ENCODE assay signal across 8 mouse cellular contexts in the genomic region with DNA sequence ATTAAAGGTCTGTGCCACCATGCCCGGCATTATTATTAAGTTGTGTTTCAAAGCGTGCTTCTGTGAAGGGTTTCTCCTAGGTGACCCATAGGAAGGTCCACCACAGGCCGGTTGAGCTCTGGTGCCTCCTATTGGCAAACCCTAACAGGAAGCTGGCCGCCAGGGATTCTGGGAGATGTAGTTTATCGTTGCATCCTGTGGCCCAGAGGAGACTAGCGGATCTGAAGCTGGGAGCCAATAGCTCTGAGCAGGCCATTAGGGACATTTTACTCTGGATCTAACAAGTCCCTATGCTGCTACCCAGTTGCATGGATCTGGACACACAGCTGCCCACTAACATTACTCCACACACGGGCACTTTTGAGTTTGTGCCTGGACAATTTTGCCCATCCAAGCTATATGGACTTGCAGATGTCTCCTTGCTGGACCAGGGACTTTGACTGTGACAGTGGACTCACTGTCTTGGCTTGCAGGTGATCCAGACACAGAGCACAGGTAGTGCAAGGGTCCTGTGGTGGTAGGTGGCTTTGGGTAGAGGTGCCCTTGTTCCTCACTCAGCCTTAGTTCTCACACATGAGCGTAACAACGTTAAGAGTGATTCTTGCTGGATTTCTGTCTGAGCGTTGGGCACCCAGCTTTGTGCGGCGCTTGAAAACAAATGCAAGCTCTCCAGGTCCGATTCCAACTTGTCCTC. TPM values are rescaled to one million over a fixed set of nuclear protein-coding genes. Genes with fewer than 3 reads are reported as not detected.
DNase-seq lines count a peak whose midpoint lies in the region; ATAC-seq and TF ChIP-seq lines count a peak whose summit lies in the region.

No protein-coding gene starts in this region.

- no peaks in the 10 kb centered on the region for H3K27me3 ChIP-seq in embryonic facial prominence, embryonic 10.5 days (replicated peaks; ENCODE audit: low read depth, poor library complexity, severe bottlenecking)
- no peaks in the 10 kb centered on the region for H3K27me3 ChIP-seq in intestine, postnatal 0 days (replicated peaks; ENCODE audit: control insufficient read depth, insufficient read depth, low read length)

- peak; percentile 79 for DNase-seq in urinary bladder, postnatal 14 days (ENCODE audit: low spot score)
- DNase-seq in urinary bladder, adult 2 months (ENCODE audit: low spot score) = no peak
- DNase-seq in embryonic facial prominence, embryonic 10.5 days (ENCODE audit: low spot score) = peak; percentile 85
- peak; percentile 74 to 85 for DNase-seq in left cerebral cortex, postnatal 25 days (ENCODE audit: low spot score in 2 of 2)
- DNase-seq in right cerebral cortex, postnatal 4 days = peak; percentile 45

- H3K9me3 ChIP-seq in embryonic facial prominence, embryonic 10.5 days = peaks cover 2% of the 10 kb centered on the region; the same call in 1 of the 2 replicates
- no peaks in the 10 kb centered on the region for H3K9me3 ChIP-seq in intestine, postnatal 0 days (ENCODE audit: control insufficient read depth)

- peaks cover 29% of the 10 kb centered on the region for H3K4me1 ChIP-seq in embryonic facial prominence, embryonic 10.5 days
- 0 out of 2 replicates have a peak, but pooled peaks cover 3% of the 10 kb centered on the region for H3K4me1 ChIP-seq in intestine, postnatal 0 days (replicated peaks; ENCODE audit: control insufficient read depth, insufficient read depth, low read length)

- H3K36me3 ChIP-seq in embryonic facial prominence, embryonic 10.5 days (replicated peaks) = no peaks in the 10 kb centered on the region
- H3K36me3 ChIP-seq in intestine, postnatal 0 days (ENCODE audit: control insufficient read depth, insufficient read depth) = no peaks in the 10 kb centered on the region

- 18% methylated on average over 13 of the region's 13 CpGs for WGBS in embryonic facial prominence, embryonic 10.5 days
- WGBS in intestine, postnatal 0 days = 23% methylated on average over 13 of the region's 13 CpGs

- H3K4me3 ChIP-seq in embryonic facial prominence, embryonic 10.5 days = peak overlapping the region; percentile 43
- peak overlapping the region; percentile 14; the same call in 1 of the 2 replicates for H3K4me3 ChIP-seq in intestine, postnatal 0 days (ENCODE audit: low read depth, low read length)

- H3K27ac ChIP-seq in embryonic facial prominence, embryonic 10.5 days (replicated peaks) = peak overlapping the region; percentile 58
- H3K27ac ChIP-seq in intestine, postnatal 0 days (ENCODE audit: low read depth, low read length) = 0 out of 2 replicates have a peak overlapping the region, but pooled peaks have one; percentile 9

- peak; percentile 64 for ATAC-seq in granulocyte monocyte progenitor cell, adult 5-6 weeks (replicated peaks; ENCODE audit: poor library complexity, severe bottlenecking)
- ATAC-seq in intestine, postnatal 0 days = peak; percentile 44; the same call in 1 of the 2 replicates
- ATAC-seq in megakaryocyte-erythroid progenitor cell, adult 5-6 weeks (replicated peaks; ENCODE audit: low FRiP score, low TSS enrichment, poor library complexity, severe bottlenecking) = peak; percentile 36; the same call in 1 of the 2 replicates

- H3K9ac ChIP-seq in intestine, postnatal 0 days (ENCODE audit: low read depth, low read length) = no peak overlapping the region

- H3K4me2 ChIP-seq in intestine, postnatal 0 days (replicated peaks; ENCODE audit: low read depth) = peak overlapping the region; percentile 65

- peak; percentile 79 for TF ChIP-seq CTCF in intestine, postnatal 0 days (IDR thresholded peaks at IDR 0.05; ENCODE audit: low read depth)

- intact Hi-C loops in left cerebral cortex, postnatal 25 days (cut with DNase I) = loop anchor here (1.0 to 2.0 kb wide), 2 partner anchors 101 to 131 kb away; no protein-coding TSS in a partner anchor

RNA-seq across cellular contexts. Expression of a gene that starts 24.4 kb away (rescaled TPM):
- 63.4 and 69.0 TPM in 2 replicates for polyA plus RNA-seq in urinary bladder, adult 2 months (2012; rRNA removed)
- polyA plus RNA-seq in embryonic facial prominence, embryonic 10.5 days (2016; fragmentation: Nextera tagmentation; extraction: Ambion mirVana) = 759 and 790 TPM in 2 replicates
- total RNA-seq in granulocyte monocyte progenitor cell, adult 5-6 weeks (2014; fragmentation: Nextera tagmentation) = not detected in 2 replicates
- not detected in 2 replicates for total RNA-seq in granulocyte monocyte progenitor cell, adult 5-6 weeks (2017)
- 36.5 and 37.1 TPM in 2 replicates for polyA plus RNA-seq in intestine, postnatal 0 days (2015; fragmentation: Nextera tagmentation; extraction: Ambion mirVana)
- 100 to 1,000 TPM; 384 to 450 TPM for total RNA-seq in left cerebral cortex, postnatal 25 days (2021)
- 0.17 TPM in 1 of 2 replicates, not detected in the other for total RNA-seq in megakaryocyte-erythroid progenitor cell, adult 5-6 weeks (2014; fragmentation: Nextera tagmentation)
- total RNA-seq in megakaryocyte-erythroid progenitor cell, adult 5-6 weeks (2017) = 0.11 TPM in 1 of 2 replicates, not detected in the other

RNA-seq across cellular contexts. Expression of a gene that starts 29.2 kb away (rescaled TPM):
- 5,740 and 7,458 TPM in 2 replicates for polyA plus RNA-seq in urinary bladder, adult 2 months (2012; rRNA removed)
- polyA plus RNA-seq in embryonic facial prominence, embryonic 10.5 days (2016; fragmentation: Nextera tagmentation; extraction: Ambion mirVana) = 15,960 and 16,856 TPM in 2 replicates
- total RNA-seq in granulocyte monocyte progenitor cell, adult 5-6 weeks (2014; fragmentation: Nextera tagmentation) = 2,571 and 3,677 TPM in 2 replicates
- total RNA-seq in granulocyte monocyte progenitor cell, adult 5-6 weeks (2017) = 2,475 and 4,369 TPM in 2 replicates
- 22,808 and 23,070 TPM in 2 replicates for polyA plus RNA-seq in intestine, postnatal 0 days (2015; fragmentation: Nextera tagmentation; extraction: Ambion mirVana)
- total RNA-seq in left cerebral cortex, postnatal 25 days (2021) = 1,000 to 10,000 TPM; 2,451 to 2,479 TPM
- total RNA-seq in megakaryocyte-erythroid progenitor cell, adult 5-6 weeks (2014; fragmentation: Nextera tagmentation) = 1,959 and 3,523 TPM in 2 replicates
- 1,717 and 2,932 TPM in 2 replicates for total RNA-seq in megakaryocyte-erythroid progenitor cell, adult 5-6 weeks (2017)

RNA-seq across cellular contexts. Expression of a gene that starts 40.6 kb away (rescaled TPM):
- polyA plus RNA-seq in urinary bladder, adult 2 months (2012; rRNA removed) = 7.0 and 8.4 TPM in 2 replicates
- 25.6 and 25.9 TPM in 2 replicates for polyA plus RNA-seq in embryonic facial prominence, embryonic 10.5 days (2016; fragmentation: Nextera tagmentation; extraction: Ambion mirVana)
- total RNA-seq in granulocyte monocyte progenitor cell, adult 5-6 weeks (2014; fragmentation: Nextera tagmentation) = 4.0 and 4.1 TPM in 2 replicates
- 1.7 and 2.4 TPM in 2 replicates for total RNA-seq in granulocyte monocyte progenitor cell, adult 5-6 weeks (2017)
- 5.6 and 6.2 TPM in 2 replicates for polyA plus RNA-seq in intestine, postnatal 0 days (2015; fragmentation: Nextera tagmentation; extraction: Ambion mirVana)
- 10 to 100 TPM; 32.5 to 33.7 TPM for total RNA-seq in left cerebral cortex, postnatal 25 days (2021)
- total RNA-seq in megakaryocyte-erythroid progenitor cell, adult 5-6 weeks (2014; fragmentation: Nextera tagmentation) = 7.7 and 7.8 TPM in 2 replicates
- 1.4 and 3.9 TPM in 2 replicates for total RNA-seq in megakaryocyte-erythroid progenitor cell, adult 5-6 weeks (2017)

Comparison
In these comparisons a context has a peak if more than half of its experiments do, and no peak if none do; other contexts are left out.
1. RNA of a gene that starts 24.4 kb away (total RNA-seq): 384 to 450 TPM in left cerebral cortex, postnatal 25 days; not detected in granulocyte monocyte progenitor cell, adult 5-6 weeks and 0.11 to 0.17 TPM in megakaryocyte-erythroid progenitor cell, adult 5-6 weeks; every median in the first group is over 100 times any median in the second.
2. Peak in every context shown above with its lines, with median percentiles within 50 percentile points of each other: ATAC-seq.